Mouse (Mus musculus) layer of hippocampus, postnatal 25 days (tissue): ENCODE results near the gene Ak2. TPM values are rescaled to one million over a fixed set of nuclear protein-coding genes. Genes with fewer than 3 reads are reported as not detected.

Experiments used
- DNase-seq, 2 experiments: peaks; one replicate each; pipeline ENCODE4 v3.0.0; 2022; ENCODE audit warnings: mixed read lengths in 2 of 2, low spot score in 1 of 2; ENCODE audit errors: extremely low spot score in 1 of 2
- total RNA-seq, 2 experiments: library from RNA; stranded (reverse); gene quantifications; 2 replicates each; pipeline ENCODE4 v1.2.3; 2021

Gene Ak2
- total RNA-seq, result 10 to 100 TPM; 27.7 to 30.9 TPM

GRCm38 (mm10) chr4:128991500-128992008 lies at the start of gene Ak2:
Ak2 (plus strand) TSS chr4:128991958.
- no peak for DNase-seq

- no peak for DNase-seq
These were observed 49.4 kb upstream of the Ak2 start for GRCm38 (mm10) chr4:128942346-128942745.

DNA sequence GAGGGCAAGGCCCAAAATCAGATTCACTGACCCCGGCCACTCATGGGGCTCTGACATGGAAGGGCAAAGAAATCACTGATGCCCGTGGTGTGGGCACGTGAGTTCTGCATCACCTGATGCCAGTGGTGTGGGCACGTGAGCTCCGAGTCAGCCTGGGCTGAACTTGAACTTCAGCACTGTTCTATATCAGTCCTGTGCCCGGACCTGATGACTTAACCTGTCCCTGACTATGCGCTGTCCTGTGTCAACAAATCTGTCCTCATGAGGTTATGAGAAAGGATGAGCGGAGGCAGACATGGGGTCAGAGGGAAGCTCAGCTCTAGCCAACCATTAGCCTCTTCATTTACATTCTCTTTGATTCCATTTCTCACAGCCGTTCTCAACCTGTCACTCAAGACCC lies 45.0 kb upstream of the Ak2 start:
- no peak for DNase-seq

GRCm38 (mm10) chr4:128947326-128947933 lies 44.3 kb upstream of the Ak2 start:
- no peak for DNase-seq

GRCm38 (mm10) chr4:128948137-128948674 lies 43.6 kb upstream of the Ak2 start:
- DNase-seq, result peak in 1 of 2 experiments; percentile 59

DNA sequence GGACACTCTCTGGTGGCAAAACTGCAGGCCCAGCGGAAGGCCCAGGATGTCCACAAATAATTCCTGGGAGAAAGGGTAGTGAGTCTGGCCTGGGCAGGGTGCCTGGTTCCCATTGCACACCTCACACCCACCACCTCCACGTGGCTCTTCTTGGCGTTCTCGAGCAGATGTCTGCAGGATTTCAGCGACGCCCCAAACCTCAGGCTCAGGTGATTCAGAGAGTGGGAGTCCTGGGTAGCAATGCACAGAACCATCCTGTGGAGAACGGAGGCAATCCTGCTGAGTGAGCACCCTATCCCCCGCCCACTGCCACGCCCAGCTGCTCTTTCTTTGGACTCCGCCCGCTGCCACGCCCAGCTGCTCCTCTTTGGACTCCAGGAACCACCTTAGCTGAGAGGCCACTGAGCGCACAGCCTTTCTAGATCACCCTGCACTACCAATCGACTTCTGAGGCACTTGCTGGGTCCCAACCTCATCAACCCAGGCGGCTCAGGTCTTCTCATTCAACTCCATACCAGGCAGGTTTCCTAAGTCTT lies 42.2 kb upstream of the Ak2 start:
- no peak for DNase-seq

- DNase-seq, result no peak
These were observed 41.3 kb upstream of the Ak2 start for GRCm38 (mm10) chr4:128950461-128950860.

GRCm38 (mm10) chr4:128953851-128954250 lies 37.9 kb upstream of the Ak2 start:
- DNase-seq, result no peak

- peak in 1 of 2 experiments; percentile 40 for DNase-seq
These were observed 34.4 kb upstream of the Ak2 start for GRCm38 (mm10) chr4:128957155-128957911.

GRCm38 (mm10) chr4:128958156-128958555 lies 33.6 kb upstream of the Ak2 start:
- no peak for DNase-seq

DNA sequence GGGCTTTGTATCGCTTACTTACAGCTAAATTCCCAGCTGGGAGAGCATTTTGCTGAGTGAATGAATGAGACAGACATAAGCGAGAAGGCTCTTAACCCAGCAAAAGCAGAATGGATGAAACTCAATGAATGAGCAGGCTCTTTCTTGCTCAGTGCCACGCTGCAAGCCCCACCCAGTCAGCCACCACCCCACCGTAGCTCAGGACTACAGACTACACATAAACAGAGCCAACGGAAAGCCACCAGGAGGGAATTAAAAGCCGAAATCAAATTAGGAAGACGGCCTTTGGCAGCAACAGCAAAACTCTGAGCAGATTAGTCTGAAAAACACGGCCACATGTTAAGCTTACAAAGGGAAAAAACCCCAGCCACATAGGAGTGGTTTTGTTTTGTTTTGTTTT lies 32.9 kb upstream of the Ak2 start:
- DNase-seq, result no peak

- no peak for DNase-seq
These were observed 32.1 kb upstream of the Ak2 start for GRCm38 (mm10) chr4:128959676-128960075.

- DNase-seq, result no peak
These were observed 30.3 kb upstream of the Ak2 start for GRCm38 (mm10) chr4:128961301-128962028.

DNA sequence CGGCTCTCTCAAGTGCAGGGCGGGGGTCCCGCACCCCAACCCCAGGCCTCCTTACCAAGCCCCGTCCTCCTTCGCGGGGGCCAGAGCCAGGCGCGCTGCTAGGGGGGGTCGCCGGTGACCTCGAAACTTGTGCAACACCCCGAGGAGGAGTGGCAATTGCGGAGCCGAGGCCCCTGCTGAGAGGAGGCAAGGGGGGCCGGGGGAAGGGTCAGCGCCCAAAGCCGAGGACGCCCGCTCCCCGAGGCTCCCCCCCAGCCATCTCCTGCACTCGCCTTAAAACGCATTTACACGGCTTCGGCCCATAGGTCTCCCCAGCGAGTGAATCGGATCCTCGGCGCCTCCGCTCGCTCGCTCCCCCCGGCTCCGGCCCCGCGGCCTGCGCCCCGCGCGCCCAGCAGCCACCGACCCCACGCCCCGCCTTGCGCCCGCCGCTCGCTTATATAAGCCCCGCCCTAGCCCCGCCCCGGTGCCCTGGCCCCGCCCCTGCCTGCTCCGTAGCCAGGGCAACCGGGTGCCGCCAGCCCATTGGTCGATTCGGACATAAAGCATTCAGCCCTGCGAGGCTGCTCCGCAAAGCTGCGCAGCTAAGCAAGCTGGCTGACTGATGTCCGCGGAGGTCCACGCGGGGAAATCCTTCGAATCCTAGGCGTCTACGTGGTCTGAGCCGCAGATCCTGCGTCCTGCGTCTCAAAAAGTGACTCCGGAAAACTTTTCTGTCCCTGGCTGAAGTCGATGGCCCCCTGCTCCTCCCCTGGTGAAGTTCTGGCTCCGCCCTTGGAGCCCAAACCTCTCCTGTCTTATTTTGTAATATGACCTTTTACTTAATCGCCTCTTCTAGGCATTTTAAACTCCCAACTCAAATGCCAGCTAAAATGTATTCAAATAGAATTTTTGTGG lies 29.5 kb upstream of the Ak2 start, which contains the start of gene Azin2:
TSS of gene Azin2 (minus strand) at position 414 of the 897 bp plus-strand sequence.
- DNase-seq, result peak; percentile 84 to 87

DNA sequence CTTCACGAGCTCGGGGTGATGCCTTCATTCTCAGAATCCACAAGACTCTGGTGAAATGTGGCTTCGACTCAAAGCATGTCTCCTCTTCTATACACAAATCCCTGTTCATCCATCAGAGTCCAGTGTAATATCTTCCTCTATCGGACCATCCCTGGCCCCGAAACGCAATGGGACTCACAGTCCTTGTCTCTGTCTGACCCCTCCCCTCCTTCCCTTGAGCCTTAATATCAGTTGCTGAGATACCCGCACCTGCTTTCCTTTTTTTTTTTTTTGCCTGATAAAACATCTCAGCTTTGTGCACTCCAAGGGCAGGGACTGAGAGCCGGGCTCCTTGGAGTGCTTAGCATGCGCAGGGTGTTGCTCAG lies 28.9 kb upstream of the Ak2 start:
- DNase-seq, result no peak

DNA sequence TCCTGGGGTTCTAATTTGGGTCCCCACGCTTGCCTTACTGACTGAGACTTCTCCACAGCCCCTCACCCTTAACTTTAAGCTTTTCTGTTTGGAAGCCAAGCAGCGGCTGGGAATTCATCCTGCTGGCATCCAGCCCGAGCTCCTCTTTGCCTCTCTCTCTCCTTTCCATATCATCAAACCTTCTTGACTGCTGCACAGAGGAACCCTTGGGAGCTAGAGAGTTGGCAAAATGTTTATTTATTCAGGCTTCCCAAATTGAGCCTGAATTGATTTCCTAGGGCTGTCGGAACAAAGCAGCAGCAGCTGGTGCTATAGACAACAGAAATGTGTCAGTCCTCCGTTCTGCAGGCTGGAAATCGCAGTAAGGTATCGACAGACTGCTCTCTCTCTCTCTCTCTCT lies 25.0 kb upstream of the Ak2 start:
- no peak for DNase-seq

DNA sequence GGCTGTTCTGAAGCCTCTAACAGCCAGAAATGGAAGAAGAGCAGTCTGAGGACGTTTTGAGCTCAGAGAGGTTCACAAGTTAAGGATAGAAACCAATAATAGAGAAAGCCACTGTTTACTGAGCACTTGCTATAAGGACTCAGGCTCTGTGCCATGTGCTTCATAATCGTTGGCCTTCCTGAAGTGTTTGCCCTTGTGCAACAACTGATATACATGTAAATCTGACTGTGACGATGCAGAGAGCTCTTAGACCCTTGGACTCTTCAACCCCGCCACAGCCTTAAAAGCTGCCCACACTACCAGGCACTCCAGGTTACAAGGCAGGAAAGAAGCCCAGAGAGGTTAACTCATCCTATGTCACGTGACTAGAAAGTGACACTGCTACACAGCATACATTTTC lies 22.7 kb upstream of the Ak2 start:
- DNase-seq, result no peak

DNA sequence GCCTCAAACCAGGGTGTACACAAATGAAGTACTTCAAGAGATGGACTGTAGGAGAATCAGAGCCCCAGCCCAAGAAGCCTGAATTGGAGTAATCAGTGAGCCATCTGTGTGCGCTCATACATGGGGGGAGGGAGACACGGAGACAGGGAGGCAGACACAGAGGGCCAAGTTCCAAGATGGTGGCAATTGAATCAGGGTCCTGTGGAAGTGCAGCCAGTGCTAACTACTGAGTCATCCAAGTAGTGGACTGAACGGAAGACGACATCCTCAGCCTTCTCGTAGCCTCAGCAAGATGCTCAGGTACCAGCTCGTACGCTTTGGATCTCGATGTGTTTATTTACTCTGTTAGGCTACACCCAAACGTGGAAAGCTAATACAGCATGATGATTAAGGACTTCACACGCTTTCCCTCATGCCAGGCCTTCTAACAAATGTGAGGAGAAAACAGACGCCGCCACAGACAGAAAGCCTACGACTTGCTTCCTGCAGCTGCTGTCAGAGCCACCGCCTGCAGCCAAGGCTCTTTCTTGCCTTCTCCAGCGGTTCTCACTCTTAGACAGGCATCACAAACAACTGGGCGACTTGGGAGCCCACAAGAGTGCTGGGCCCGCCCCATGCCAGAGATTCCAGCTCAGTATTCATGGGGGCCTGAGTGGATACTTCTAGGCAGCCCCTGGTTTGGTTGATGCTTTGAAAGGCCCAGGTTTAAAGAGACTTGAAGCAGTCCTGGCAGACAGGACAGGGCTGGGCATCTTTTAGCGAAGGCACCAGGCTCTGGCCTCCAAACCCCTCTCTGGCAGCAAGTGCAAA lies 21.9 kb upstream of the Ak2 start:
- no peak for DNase-seq

GRCm38 (mm10) chr4:128970417-128970807 lies 21.3 kb upstream of the Ak2 start:
- no peak for DNase-seq
